Mouse (Mus musculus): ENCODE results near the gene Gm20431. TPM values are rescaled to one million over a fixed set of nuclear protein-coding genes. Genes with fewer than 3 reads are reported as not detected.

The Gm20431 gene
- polyA plus RNA-seq, 1 experiment: 0.44 TPM

GRCm38 (mm10) chr2:167586041-167586440 is 75.3 kb downstream of the Gm20431 start:
- Histone ChIP-seq H3K36me3 (ENCODE audit: control insufficient read depth, insufficient read depth) (no peaks in the 10 kb centered on the region), H3K79me3 (ENCODE audit: low read depth) (no peaks in the 10 kb centered on the region), H3K4me3 (ENCODE audit: insufficient read depth, poor library complexity, severe bottlenecking) (no peak overlapping the region), H3K79me2 (ENCODE audit: control insufficient read depth, insufficient read depth) (no peaks in the 10 kb centered on the region), H3K27me3 (ENCODE audit: control insufficient read depth, insufficient read depth, insufficient read length) (no peaks in the 10 kb centered on the region), H3ac (ENCODE audit: control insufficient read depth, insufficient read length, low read depth) (peak overlapping the region; percentile 12)
- TF ChIP-seq MAX (IDR thresholded peaks at IDR 0.05) (peak; percentile 4), CEBPB (IDR thresholded peaks at IDR 0.05; ENCODE audit: low read depth) (no peak)

GRCm38 (mm10) chr2:167585273-167585672 is 76.0 kb downstream of the Gm20431 start:
- no peak overlapping the region for H3ac ChIP-seq (ENCODE audit: control insufficient read depth, insufficient read length, low read depth)
- no peaks in the 10 kb centered on the region for H3K79me3 ChIP-seq (ENCODE audit: low read depth)
- no peaks in the 10 kb centered on the region for H3K36me3 ChIP-seq (ENCODE audit: control insufficient read depth, insufficient read depth)
- H3K4me3 ChIP-seq (ENCODE audit: insufficient read depth, poor library complexity, severe bottlenecking): no peak overlapping the region
- no peaks in the 10 kb centered on the region for H3K27me3 ChIP-seq (ENCODE audit: control insufficient read depth, insufficient read depth, insufficient read length)
- TF ChIP-seq FOSL1 (IDR thresholded peaks at IDR 0.05; ENCODE audit: insufficient read depth, low read length, poor library complexity, severe bottlenecking): no peak
- TF ChIP-seq MYOD1 (IDR thresholded peaks at IDR 0.05; ENCODE audit: control insufficient read depth, insufficient read length, low read depth): no peak
- no peak for TF ChIP-seq MAX (IDR thresholded peaks at IDR 0.05)
- TF ChIP-seq USF1 (IDR thresholded peaks at IDR 0.05; ENCODE audit: low read depth): no peak
- TF ChIP-seq MYOG (IDR thresholded peaks at IDR 0.05; ENCODE audit: control insufficient read depth, extremely low read depth, insufficient read length): no peak
- no peak for TF ChIP-seq CEBPB (IDR thresholded peaks at IDR 0.05; ENCODE audit: low read depth)
- TF ChIP-seq CTCF (IDR thresholded peaks at IDR 0.05; ENCODE audit: control insufficient read depth, insufficient read depth, insufficient read length): no peak
- no peaks in the 10 kb centered on the region for H3K79me2 ChIP-seq (ENCODE audit: control insufficient read depth, insufficient read depth)

- H3K36me3 ChIP-seq (ENCODE audit: control insufficient read depth, insufficient read depth): no peaks in the 10 kb centered on the region
- H3K79me2 ChIP-seq (ENCODE audit: control insufficient read depth, insufficient read depth): no peaks in the 10 kb centered on the region
- no peaks in the 10 kb centered on the region for H3K79me3 ChIP-seq (ENCODE audit: low read depth)
- no peaks in the 10 kb centered on the region for H3K27me3 ChIP-seq (ENCODE audit: control insufficient read depth, insufficient read depth, insufficient read length)
- no peak overlapping the region for H3K4me3 ChIP-seq (ENCODE audit: insufficient read depth, poor library complexity, severe bottlenecking)
- TF ChIP-seq MYOG (IDR thresholded peaks at IDR 0.05; ENCODE audit: control insufficient read depth, extremely low read depth, insufficient read length) (no peak), USF1 (IDR thresholded peaks at IDR 0.05; ENCODE audit: low read depth) (no peak), MAX (IDR thresholded peaks at IDR 0.05) (no peak), CEBPB (IDR thresholded peaks at IDR 0.05; ENCODE audit: low read depth) (no peak), FOSL1 (IDR thresholded peaks at IDR 0.05; ENCODE audit: insufficient read depth, low read length, poor library complexity, severe bottlenecking) (no peak), MYOD1 (IDR thresholded peaks at IDR 0.05; ENCODE audit: control insufficient read depth, insufficient read length, low read depth) (no peak), CTCF (IDR thresholded peaks at IDR 0.05; ENCODE audit: control insufficient read depth, insufficient read depth, insufficient read length) (no peak)
- H3ac ChIP-seq (ENCODE audit: control insufficient read depth, insufficient read length, low read depth): no peak overlapping the region
Observed at GRCm38 (mm10) chr2:167583161-167583952, 77.9 kb downstream of the Gm20431 start.

- H3K36me3 ChIP-seq (ENCODE audit: control insufficient read depth, insufficient read depth): no peaks in the 10 kb centered on the region
- no peak overlapping the region for H3ac ChIP-seq (ENCODE audit: control insufficient read depth, insufficient read length, low read depth)
- no peak overlapping the region for H3K4me3 ChIP-seq (ENCODE audit: insufficient read depth, poor library complexity, severe bottlenecking)
- no peak for TF ChIP-seq MYOD1 (IDR thresholded peaks at IDR 0.05; ENCODE audit: control insufficient read depth, insufficient read length, low read depth)
- no peak for TF ChIP-seq CTCF (IDR thresholded peaks at IDR 0.05; ENCODE audit: control insufficient read depth, insufficient read depth, insufficient read length)
- TF ChIP-seq USF1 (IDR thresholded peaks at IDR 0.05; ENCODE audit: low read depth): no peak
- TF ChIP-seq CEBPB (IDR thresholded peaks at IDR 0.05; ENCODE audit: low read depth): no peak
- no peak for TF ChIP-seq MAX (IDR thresholded peaks at IDR 0.05)
- TF ChIP-seq MYOG (IDR thresholded peaks at IDR 0.05; ENCODE audit: control insufficient read depth, extremely low read depth, insufficient read length): no peak
- no peak for TF ChIP-seq FOSL1 (IDR thresholded peaks at IDR 0.05; ENCODE audit: insufficient read depth, low read length, poor library complexity, severe bottlenecking)
- no peaks in the 10 kb centered on the region for H3K79me2 ChIP-seq (ENCODE audit: control insufficient read depth, insufficient read depth)
- no peaks in the 10 kb centered on the region for H3K27me3 ChIP-seq (ENCODE audit: control insufficient read depth, insufficient read depth, insufficient read length)
- H3K79me3 ChIP-seq (ENCODE audit: low read depth): no peaks in the 10 kb centered on the region
Observed at GRCm38 (mm10) chr2:167578521-167578920, 82.8 kb downstream of the Gm20431 start.

GRCm38 (mm10) chr2:167577186-167577785 is 84.0 kb downstream of the Gm20431 start:
- no peaks in the 10 kb centered on the region for H3K27me3 ChIP-seq (ENCODE audit: control insufficient read depth, insufficient read depth, insufficient read length)
- H3K79me2 ChIP-seq (ENCODE audit: control insufficient read depth, insufficient read depth): no peaks in the 10 kb centered on the region
- no peak overlapping the region for H3ac ChIP-seq (ENCODE audit: control insufficient read depth, insufficient read length, low read depth)
- H3K79me3 ChIP-seq (ENCODE audit: low read depth): no peaks in the 10 kb centered on the region
- H3K36me3 ChIP-seq (ENCODE audit: control insufficient read depth, insufficient read depth): no peaks in the 10 kb centered on the region
- no peak overlapping the region for H3K4me3 ChIP-seq (ENCODE audit: insufficient read depth, poor library complexity, severe bottlenecking)
- TF ChIP-seq USF1 (IDR thresholded peaks at IDR 0.05; ENCODE audit: low read depth) (no peak), CEBPB (IDR thresholded peaks at IDR 0.05; ENCODE audit: low read depth) (no peak), MAX (IDR thresholded peaks at IDR 0.05) (no peak), MYOG (IDR thresholded peaks at IDR 0.05; ENCODE audit: control insufficient read depth, extremely low read depth, insufficient read length) (no peak)

Data from C2C12 (cell line).